In genomic region chr4:91557452-91557851, GRCm38 (mm10) we compare ENCODE assay signal across 20 mouse cellular contexts.
DNase-seq lines count a peak whose midpoint lies in the region; ATAC-seq and TF ChIP-seq lines count a peak whose summit lies in the region.
"Had no signal": no experiment of that assay in that cellular context is flagged by ENCODE, and none has a peak within 500 bp of the region (broad histone marks: within the 10 kb centered on the region; RNA-seq: fewer than 3 reads in every experiment).

No protein-coding gene starts in this region.

- 26% methylated on average over 1 of the region's 1 CpGs for whole genome bisulfite sequencing in forebrain, embryonic 13.5 days
- 29% methylated on average over 1 of the region's 1 CpGs for WGBS in forebrain, embryonic 10.5 days
- 29% methylated on average over 1 of the region's 1 CpGs for WGBS in forebrain, postnatal 0 days
- WGBS in midbrain, embryonic 12.5 days: 23% methylated on average over 1 of the region's 1 CpGs

- H3K9me3 ChIP-seq in forebrain, embryonic 13.5 days (replicated peaks): no peaks in the 10 kb centered on the region
- H3K9me3 ChIP-seq in forebrain, embryonic 10.5 days: no peaks in the 10 kb centered on the region
- no peaks in the 10 kb centered on the region for H3K9me3 ChIP-seq in MEL (replicated peaks; ENCODE audit: insufficient read depth, low read length)
- H3K9me3 ChIP-seq in forebrain, postnatal 0 days (ENCODE audit: low read length): no peaks in the 10 kb centered on the region
- H3K9me3 ChIP-seq in midbrain, embryonic 12.5 days: no peaks in the 10 kb centered on the region
- H3K9me3 ChIP-seq: embryonic facial prominence, embryonic 15.5 days; heart, embryonic 13.5 days; liver, embryonic 12.5 days; stomach, embryonic 15.5 days had no signal

- peak; percentile 66; the same call in 1 of the 2 replicates for ATAC-seq in forebrain, embryonic 13.5 days
- ATAC-seq in forebrain, postnatal 0 days: 0 out of 2 replicates have a peak, but pooled peaks have one; percentile 6
- peak; percentile 80 for ATAC-seq in midbrain, embryonic 12.5 days (ENCODE audit: low FRiP score, low read depth)
- ATAC-seq: liver, embryonic 12.5 days; lung, postnatal 0 days had no signal

- H3K9ac ChIP-seq in forebrain, embryonic 13.5 days: no peak overlapping the region
- peak overlapping the region; percentile 47; the same call in 1 of the 2 replicates for H3K9ac ChIP-seq in MEL (ENCODE audit: control insufficient read depth, low read depth, low read length, poor library complexity, severe bottlenecking)
- no peak overlapping the region for H3K9ac ChIP-seq in forebrain, postnatal 0 days
- H3K9ac ChIP-seq in midbrain, embryonic 12.5 days (replicated peaks): no peak overlapping the region
- H3K9ac ChIP-seq: embryonic facial prominence, embryonic 15.5 days; heart, embryonic 13.5 days; liver, embryonic 12.5 days; stomach, embryonic 15.5 days had no signal

- H3K36me3 ChIP-seq in forebrain, embryonic 13.5 days (ENCODE audit: poor library complexity, severe bottlenecking): no peaks in the 10 kb centered on the region
- no peaks in the 10 kb centered on the region for H3K36me3 ChIP-seq in forebrain, embryonic 10.5 days (replicated peaks)
- peaks cover 0 to 10% of the 10 kb centered on the region in 2 experiments; a peak in 2 of 4 replicates for H3K36me3 ChIP-seq in MEL (ENCODE audit: control insufficient read depth in 1 of 2, insufficient read depth in 2 of 2, low read length in 2 of 2)
- no peaks in the 10 kb centered on the region for H3K36me3 ChIP-seq in forebrain, postnatal 0 days (ENCODE audit: insufficient read depth)
- no peaks in the 10 kb centered on the region for H3K36me3 ChIP-seq in midbrain, embryonic 12.5 days
- H3K36me3 ChIP-seq: embryonic facial prominence, embryonic 15.5 days; G1E; heart, embryonic 13.5 days; liver, embryonic 12.5 days; stomach, embryonic 15.5 days had no signal

- H3K79me2 ChIP-seq in MEL (ENCODE audit: control insufficient read depth, insufficient read depth, low read length, poor library complexity): no peaks in the 10 kb centered on the region

- no peaks in the 10 kb centered on the region for H3K27me3 ChIP-seq in forebrain, embryonic 13.5 days
- no peaks in the 10 kb centered on the region for H3K27me3 ChIP-seq in forebrain, embryonic 10.5 days (ENCODE audit: poor library complexity, severe bottlenecking)
- H3K27me3 ChIP-seq in MEL (ENCODE audit: control insufficient read depth in 1 of 2, insufficient read depth in 2 of 2, low read length in 2 of 2): no peaks in the 10 kb centered on the region
- no peaks in the 10 kb centered on the region for H3K27me3 ChIP-seq in forebrain, postnatal 0 days (ENCODE audit: insufficient read depth, low read length)
- H3K27me3 ChIP-seq in midbrain, embryonic 12.5 days: no peaks in the 10 kb centered on the region
- H3K27me3 ChIP-seq: embryonic facial prominence, embryonic 15.5 days; heart, embryonic 13.5 days; liver, embryonic 12.5 days; stomach, embryonic 15.5 days had no signal

- no peak for TF ChIP-seq CTCF in MEL (IDR thresholded peaks at IDR 0.05 in 2 of 3, conservative IDR thresholded peaks at IDR 0.05 in 1 of 3; ENCODE audit: control insufficient read depth in 1 of 3, insufficient read depth in 1 of 3, low read depth in 2 of 3, low read length in 3 of 3, poor library complexity in 1 of 3, severe bottlenecking in 1 of 3)
- TF ChIP-seq CTCF in forebrain, postnatal 0 days (IDR thresholded peaks at IDR 0.05; ENCODE audit: low read depth): no peak

- TF ChIP-seq RAD21 in MEL (IDR thresholded peaks at IDR 0.05; ENCODE audit: low read depth, low read length): no peak

- no peak overlapping the region for H3K4me2 ChIP-seq in forebrain, embryonic 13.5 days
- H3K4me2 ChIP-seq in forebrain, postnatal 0 days (ENCODE audit: low read depth): no peak overlapping the region
- no peak overlapping the region for H3K4me2 ChIP-seq in midbrain, embryonic 12.5 days (replicated peaks)
- H3K4me2 ChIP-seq: embryonic facial prominence, embryonic 15.5 days; heart, embryonic 13.5 days; liver, embryonic 12.5 days; stomach, embryonic 15.5 days had no signal

- no peak for DNase-seq in forebrain, embryonic 10.5 days (ENCODE audit: extremely low spot score, low spot score)
- peak; percentile 52 for DNase-seq in MEL (ENCODE audit: low read depth, low spot score)
- DNase-seq in forebrain, postnatal 0 days: peak; percentile 3
- DNase-seq in embryo, embryonic 10 days (ENCODE audit: low spot score): no peak
- no peak for DNase-seq in lung, postnatal 36 days
- DNase-seq in cerebellum, adult 9-11 months: no peak
- DNase-seq: adrenal gland, postnatal 25 days; cerebellum, postnatal 36 days; gastrocnemius, postnatal 14 days; kidney, adult 9 months; kidney, postnatal 4 days; right cerebral cortex, adult 18-20 months had no signal

- no peak for TF ChIP-seq EP300 in MEL (IDR thresholded peaks at IDR 0.05; ENCODE audit: low read depth in 1 of 2, low read length in 2 of 2)

- no peak for TF ChIP-seq POLR2A in MEL (IDR thresholded peaks at IDR 0.05; ENCODE audit: control insufficient read depth in 1 of 2, insufficient read depth in 1 of 2, low read depth in 1 of 2, low read length in 2 of 2, poor library complexity in 1 of 2)

- no peak overlapping the region for H3K27ac ChIP-seq in forebrain, embryonic 13.5 days
- no peak overlapping the region for H3K27ac ChIP-seq in forebrain, embryonic 10.5 days
- peak overlapping the region; percentile 92 for H3K27ac ChIP-seq in MEL (ENCODE audit: control insufficient read depth, low read depth, low read length)
- H3K27ac ChIP-seq in forebrain, postnatal 0 days (ENCODE audit: low read depth, low read length): no peak overlapping the region
- no peak overlapping the region for H3K27ac ChIP-seq in midbrain, embryonic 12.5 days (replicated peaks)
- H3K27ac ChIP-seq: embryonic facial prominence, embryonic 15.5 days; heart, embryonic 13.5 days; liver, embryonic 12.5 days; stomach, embryonic 15.5 days had no signal

- no peaks in the 10 kb centered on the region for H3K4me1 ChIP-seq in forebrain, embryonic 13.5 days
- H3K4me1 ChIP-seq in forebrain, embryonic 10.5 days: peaks cover 3% of the 10 kb centered on the region; the same call in 1 of the 2 replicates
- peaks cover 6 to 10% of the 10 kb centered on the region in 2 experiments; a peak in 3 of 4 replicates for H3K4me1 ChIP-seq in MEL (ENCODE audit: control insufficient read depth in 1 of 2, insufficient read depth in 2 of 2, low read length in 2 of 2)
- H3K4me1 ChIP-seq in forebrain, postnatal 0 days (ENCODE audit: insufficient read depth): no peaks in the 10 kb centered on the region
- H3K4me1 ChIP-seq in midbrain, embryonic 12.5 days: no peaks in the 10 kb centered on the region
- H3K4me1 ChIP-seq: embryonic facial prominence, embryonic 15.5 days; heart, embryonic 13.5 days; liver, embryonic 12.5 days; stomach, embryonic 15.5 days had no signal

- no peak overlapping the region for H3K4me3 ChIP-seq in forebrain, embryonic 13.5 days
- no peak overlapping the region for H3K4me3 ChIP-seq in forebrain, embryonic 10.5 days
- H3K4me3 ChIP-seq in MEL (ENCODE audit: control insufficient read depth in 1 of 2, insufficient read depth in 1 of 2, low read depth in 2 of 2, low read length in 2 of 2): no peak overlapping the region
- H3K4me3 ChIP-seq in forebrain, postnatal 0 days (ENCODE audit: low read depth, low read length): no peak overlapping the region
- H3K4me3 ChIP-seq in midbrain, embryonic 12.5 days: no peak overlapping the region
- H3K4me3 ChIP-seq: embryonic facial prominence, embryonic 15.5 days; heart, embryonic 13.5 days; liver, embryonic 12.5 days; stomach, embryonic 15.5 days had no signal

TF ChIP-seq in MEL, 35 proteins besides CTCF, POLR2A, EP300 and RAD21:
- TF ChIP-seq RCOR1 (IDR thresholded peaks at IDR 0.05; ENCODE audit: low read depth, low read length): no peak
- TF ChIP-seq ZKSCAN1 (IDR thresholded peaks at IDR 0.05; ENCODE audit: low read depth, low read length): no peak
- TF ChIP-seq USF1 (IDR thresholded peaks at IDR 0.05; ENCODE audit: low read depth, low read length): no peak
- no peak for TF ChIP-seq UBTF (IDR thresholded peaks at IDR 0.05; ENCODE audit: borderline replicate concordance, insufficient read depth, low read depth, low read length)

Comparison
In these comparisons a context has a peak if more than half of its experiments do, and no peak if none do; other contexts are left out.
1. DNase-seq: peak in MEL (single experiment) and forebrain, postnatal 0 days (single experiment); none in forebrain, embryonic 10.5 days (single experiment), embryo, embryonic 10 days (single experiment), lung, postnatal 36 days (single experiment) and cerebellum, adult 9-11 months (single experiment).
2. ATAC-seq: peak in every context shown above with its lines; median percentile 80 in midbrain, embryonic 12.5 days; 66 in forebrain, embryonic 13.5 days; 6 in forebrain, postnatal 0 days.